Mouse (Mus musculus) ES-E14 (cell line): ENCODE data around the gene Actrt2. TPM values are rescaled to one million over a fixed set of nuclear protein-coding genes. Genes with fewer than 3 reads are reported as not detected.
A peak's percentile ranks its signal among the peaks of the same experiment; 100 is the strongest.

ENCODE experiments used
- DNase-seq: peaks from one replicate; pipeline ENCODE4 v3.0.0-alpha.2; 2013; ENCODE audit warnings: low read depth, low spot score
- H3K27ac ChIP-seq: 2 replicates; pipeline ENCODE4 v1.5.1; 2012; ENCODE audit warnings: low read depth, mild to moderate bottlenecking, low read length, moderate library complexity, mixed read lengths; ENCODE audit not compliant: poor library complexity, insufficient read depth, severe bottlenecking
- H3K36me3 ChIP-seq: 2 replicates; pipeline ENCODE4 v1.6.1; 2012; ENCODE audit warnings: mild to moderate bottlenecking, low read length, moderate library complexity, mixed read lengths; ENCODE audit not compliant: control insufficient read depth, poor library complexity, insufficient read depth, severe bottlenecking
- H3K4me1 ChIP-seq, 2 experiments: fragments of 150-350 bp in 1 of 2; sonication (generic) in 1 of 2; 2 replicates each; pipeline ENCODE4 v1.6.1; 2012; ENCODE audit warnings: low read length in 2 of 2, mild to moderate bottlenecking in 1 of 2, mixed read lengths in 1 of 2; ENCODE audit not compliant: control insufficient read depth in 2 of 2, insufficient read depth in 2 of 2, poor library complexity in 1 of 2
- H3K4me3 ChIP-seq, 2 experiments: fragments of 150-350 bp in 1 of 2; sonication (generic) in 1 of 2; 2 replicates each; pipeline ENCODE4 v1.5.1; 2012; ENCODE audit warnings: low read length in 2 of 2, low read depth in 1 of 2, mild to moderate bottlenecking in 1 of 2, mixed read lengths in 1 of 2; ENCODE audit not compliant: insufficient read depth in 1 of 2, poor library complexity in 1 of 2, severe bottlenecking in 1 of 2
- H3K9ac ChIP-seq: 2 replicates; pipeline ENCODE4 v1.6.1; 2012; ENCODE audit warnings: low read depth, mild to moderate bottlenecking, low read length, mixed read lengths; ENCODE audit not compliant: poor library complexity, insufficient read depth, severe bottlenecking
- H3K9me3 ChIP-seq: fragments of 150-350 bp; sonication (generic); 2 replicates; pipeline ENCODE4 v1.6.1; 2012; ENCODE audit warnings: low read depth, mild to moderate bottlenecking, low read length; ENCODE audit not compliant: control insufficient read depth, insufficient read depth
- CHD2 ChIP-seq: IDR thresholded peaks from 2 replicates; pipeline ENCODE4 v1.6.1; 2014; ENCODE audit warnings: mild to moderate bottlenecking, low read depth, low read length, inconsistent platforms
- HCFC1 ChIP-seq: IDR thresholded peaks from 2 replicates; pipeline ENCODE4 v1.6.1; 2012; ENCODE audit warnings: low read length, inconsistent platforms, borderline replicate concordance; ENCODE audit not compliant: insufficient read depth
- MAFK ChIP-seq: IDR thresholded peaks from 2 replicates; pipeline ENCODE4 v1.6.1; 2014; ENCODE audit warnings: mild to moderate bottlenecking, low read depth, low read length, inconsistent platforms; ENCODE audit not compliant: insufficient read depth
- ZC3H11A ChIP-seq: IDR thresholded peaks from 2 replicates; pipeline ENCODE4 v1.6.1; 2012; ENCODE audit warnings: low read depth, mild to moderate bottlenecking, inconsistent platforms, low read length, borderline replicate concordance
- ZNF384 ChIP-seq: IDR thresholded peaks from 2 replicates; pipeline ENCODE4 v1.6.1; 2012; ENCODE audit warnings: low read depth, low read length, inconsistent platforms
- in situ Hi-C, 2 experiments: fragments of 600-800 bp; cut with MboI; formaldehyde crosslinking; loops; one replicate each; pipeline ENCODE4 v1.15.1; 2025; ENCODE audit warnings: low sequenced_read_pairs in 2 of 2, inconsistent platforms in 1 of 2; ENCODE audit not compliant: unreplicated experiment in 2 of 2
- total RNA-seq: library from RNA; depleted of rRNA; stranded (reverse); fragments of 300-350 nt; gene quantifications from 2 replicates; pipeline ENCODE4 v1.2.3, GENCODE M21; 2012

The Actrt2 gene
- total RNA-seq, 1 experiment = not detected

- no peak for TF ChIP-seq HCFC1
- TF ChIP-seq CHD2 = no peak
- TF ChIP-seq ZC3H11A = no peak
- TF ChIP-seq MAFK = no peak
- TF ChIP-seq ZNF384 = no peak
- Histone ChIP-seq H3K9ac (peak within 1 kb of the TSS; percentile 51), H3K4me1 (peaks cover 0 to 13% of the 10 kb centered on the region in 2 experiments; a peak in 1 of 4 replicates), H3K4me3 (peak within 1 kb of the TSS; percentile 55 to 69), H3K9me3 (no peaks in the 10 kb centered on the region), H3K36me3 (peaks cover 2% of the 10 kb centered on the region; the same call in 1 of the 2 replicates), H3K27ac (no peak within 1 kb of the TSS)
- no peak for DNase-seq
- in situ Hi-C loops = no loop called here
These were observed 30.9 kb downstream of the Actrt2 start, which contains the start of gene Prdm16 for GRCm38 (mm10) chr4:154636721-154637311. TSS of gene Prdm16 (minus strand) at chr4:154636873.

- peak overlapping the region; percentile 48 for H3K9ac ChIP-seq
- no peak for DNase-seq
- TF ChIP-seq ZC3H11A (no peak), MAFK (no peak), HCFC1 (no peak), ZNF384 (no peak), CHD2 (no peak)
- no peaks in the 10 kb centered on the region for H3K9me3 ChIP-seq
- peak overlapping the region; percentile 55 to 69 for H3K4me3 ChIP-seq
- H3K36me3 ChIP-seq = peaks cover 2% of the 10 kb centered on the region; the same call in 1 of the 2 replicates
- peaks cover 0 to 9% of the 10 kb centered on the region in 2 experiments; a peak in 1 of 4 replicates for H3K4me1 ChIP-seq
- H3K27ac ChIP-seq = no peak overlapping the region
- in situ Hi-C loops = no loop called here
These were observed 31.6 kb downstream of the Actrt2 start for GRCm38 (mm10) chr4:154636053-154636433.

- H3K4me1 ChIP-seq = peaks cover 0 to 9% of the 10 kb centered on the region in 2 experiments; a peak in 1 of 4 replicates
- DNase-seq = no peak
- peak overlapping the region; percentile 48 for H3K9ac ChIP-seq
- in situ Hi-C loops = no loop called here
- no peak overlapping the region for H3K27ac ChIP-seq
- H3K4me3 ChIP-seq = peak overlapping the region; percentile 55 to 69
- H3K36me3 ChIP-seq = peaks cover 2% of the 10 kb centered on the region; the same call in 1 of the 2 replicates
- no peaks in the 10 kb centered on the region for H3K9me3 ChIP-seq
- TF ChIP-seq HCFC1 = no peak
- no peak for TF ChIP-seq ZNF384
- no peak for TF ChIP-seq CHD2
- TF ChIP-seq ZC3H11A = no peak
- no peak for TF ChIP-seq MAFK
These were observed 32.2 kb downstream of the Actrt2 start for GRCm38 (mm10) chr4:154635241-154636052.

- Histone ChIP-seq H3K27ac (no peak overlapping the region), H3K9me3 (no peaks in the 10 kb centered on the region), H3K9ac (peak overlapping the region; percentile 48; the same call in 1 of the 2 replicates), H3K4me3 (peak overlapping the region; percentile 55 to 69), H3K36me3 (peaks cover 2% of the 10 kb centered on the region; the same call in 1 of the 2 replicates), H3K4me1 (peaks cover 0 to 6% of the 10 kb centered on the region in 2 experiments; a peak in 1 of 4 replicates)
- TF ChIP-seq MAFK (no peak), HCFC1 (no peak), ZNF384 (no peak), CHD2 (no peak), ZC3H11A (no peak)
- DNase-seq = no peak
- in situ Hi-C loops = no loop called here
These were observed 33.0 kb downstream of the Actrt2 start for GRCm38 (mm10) chr4:154634470-154635240.
